Mouse (Mus musculus) adrenal gland, adult 2 months (tissue): ENCODE measurements around the gene Olfr683. TPM values are rescaled to one million over a fixed set of nuclear protein-coding genes. Genes with fewer than 3 reads are reported as not detected.
"Not testable (repeated sequence)": the region's sequence is repeated elsewhere in the genome, so short reads cannot be mapped to it uniquely, and the experiment has no call there.

ENCODE experiments used
- DNase-seq: peaks from one replicate; pipeline ENCODE4 v3.0.0; 2021
- long read RNA-seq: library from polyadenylated mRNA; stranded (forward); transcript quantifications from one replicate; pipeline ENCODE4 v2.0.0, GENCODE M21; 2021
- polyA plus RNA-seq: library from polyadenylated mRNA; depleted of rRNA; stranded (reverse); fragments of >200 nt; gene quantifications from 2 replicates; pipeline ENCODE4 v1.2.3, GENCODE M21; 2012; rRNA removed
- total RNA-seq, 2 experiments: library from RNA; stranded (reverse); gene quantifications; 2 replicates each; pipeline ENCODE4 v1.2.3; 2021

The Olfr683 gene
- total RNA-seq (not detected), polyA plus RNA-seq (not detected in 2 replicates)
- long read RNA-seq, result 0 reads

DNA sequence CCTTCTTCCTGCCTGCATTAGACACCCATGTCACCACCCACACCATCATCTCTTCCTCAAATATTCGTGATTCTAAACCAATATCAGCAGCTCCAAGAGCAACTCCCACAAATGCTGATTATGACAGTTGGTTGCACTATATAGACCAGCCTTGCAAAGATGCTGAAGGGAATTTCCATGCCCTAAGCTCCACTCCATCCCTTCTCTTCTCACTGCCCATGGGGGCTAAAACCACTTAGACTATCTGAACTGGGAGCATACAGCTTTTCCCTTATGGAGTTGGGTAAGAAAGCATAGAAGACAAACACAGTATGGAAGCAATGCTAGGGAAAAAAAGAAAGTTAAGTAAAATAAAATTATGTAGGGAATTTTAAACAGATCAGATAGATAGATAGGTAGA, at the start of gene Olfr683:
Gene Olfr683 (minus strand): TSS at position 101 of the 400 bp plus-strand sequence.
- DNase-seq, result no peak

DNA sequence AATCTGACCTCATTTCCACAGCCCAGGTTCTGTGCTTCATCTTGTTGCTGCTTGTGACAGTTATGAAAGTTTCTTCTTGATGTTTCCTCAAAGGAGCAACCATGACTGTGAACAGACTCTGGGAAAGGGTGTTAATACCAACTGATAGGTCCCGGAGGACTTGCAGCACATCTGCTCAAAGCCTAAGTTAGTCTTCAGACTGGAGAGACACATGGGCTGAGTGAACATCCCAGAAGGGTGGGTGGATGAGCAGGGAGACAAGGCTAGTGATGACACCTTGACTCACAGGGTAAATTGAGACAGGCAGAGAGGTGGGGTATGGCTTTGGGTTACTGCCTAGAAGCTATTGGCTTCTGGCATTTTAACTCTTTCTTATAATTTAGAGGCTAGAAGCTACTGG, 39.1 kb upstream of the Olfr683 start, which contains the start of gene Olfr685:
Gene Olfr685 (minus strand): TSS at position 101 of the 400 bp plus-strand sequence.
- DNase-seq, result no peak

DNA sequence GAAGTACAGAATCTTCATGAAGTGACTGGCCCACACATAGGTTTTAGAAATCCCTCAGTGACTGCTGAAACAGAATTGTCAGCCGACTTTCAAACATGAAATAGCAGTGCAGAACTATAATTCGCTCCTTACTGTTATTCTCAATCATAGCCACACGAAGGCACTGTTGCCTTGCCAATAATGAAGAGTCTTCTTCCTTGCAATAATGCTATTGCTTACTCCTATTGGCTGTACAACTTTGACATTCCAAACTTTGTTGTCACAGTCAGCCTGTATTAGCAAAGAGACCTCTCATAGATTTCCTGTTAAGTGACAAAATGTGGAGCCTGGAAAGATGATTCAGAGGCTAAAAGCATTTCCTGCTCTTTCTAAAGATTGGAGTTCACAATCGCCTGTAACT, 24.0 kb upstream of the Olfr683 start:
- no peak for DNase-seq

DNA sequence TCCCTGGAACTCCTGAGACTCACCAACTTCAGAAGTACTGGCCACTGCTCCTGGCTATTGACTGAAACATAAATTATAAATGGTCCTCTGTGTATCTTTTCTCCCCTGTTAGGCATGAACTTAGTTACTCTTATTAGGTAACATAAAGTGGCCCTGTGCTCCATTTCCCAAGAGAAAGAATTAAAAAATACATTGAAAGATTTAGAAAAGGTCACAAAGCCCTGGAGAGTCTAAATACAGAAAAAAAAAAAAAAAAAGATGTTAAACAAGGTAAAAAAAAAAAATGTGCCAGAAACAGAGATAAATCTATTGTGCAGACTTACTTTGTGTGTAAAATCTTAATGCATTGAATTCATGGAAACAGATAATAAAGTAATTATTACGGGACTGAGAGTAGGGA, 16.7 kb upstream of the Olfr683 start, which contains the start of gene Olfr684:
Gene Olfr684 (minus strand): TSS at position 101 of the 400 bp plus-strand sequence.
- DNase-seq, result no peak

DNA sequence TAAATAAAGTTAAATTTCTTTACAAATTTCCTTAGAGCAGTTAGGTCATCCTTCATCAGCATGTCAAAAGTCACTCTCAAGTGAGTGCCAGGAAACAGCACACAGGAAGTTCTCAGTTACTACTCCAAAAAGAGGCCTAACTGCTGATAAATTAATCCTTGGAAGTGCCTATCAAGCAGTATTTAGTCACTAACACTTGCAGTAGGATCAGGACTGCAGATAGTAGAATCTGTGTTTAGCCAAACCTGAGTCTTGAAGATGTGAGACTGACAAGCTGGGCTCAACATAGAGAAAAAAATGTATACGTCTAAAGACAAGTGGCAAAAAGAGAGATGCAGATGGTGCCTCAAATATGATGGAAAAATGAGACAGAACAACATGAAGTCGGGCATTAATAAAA, 5.5 kb downstream of the Olfr683 start:
- no peak for DNase-seq

DNA sequence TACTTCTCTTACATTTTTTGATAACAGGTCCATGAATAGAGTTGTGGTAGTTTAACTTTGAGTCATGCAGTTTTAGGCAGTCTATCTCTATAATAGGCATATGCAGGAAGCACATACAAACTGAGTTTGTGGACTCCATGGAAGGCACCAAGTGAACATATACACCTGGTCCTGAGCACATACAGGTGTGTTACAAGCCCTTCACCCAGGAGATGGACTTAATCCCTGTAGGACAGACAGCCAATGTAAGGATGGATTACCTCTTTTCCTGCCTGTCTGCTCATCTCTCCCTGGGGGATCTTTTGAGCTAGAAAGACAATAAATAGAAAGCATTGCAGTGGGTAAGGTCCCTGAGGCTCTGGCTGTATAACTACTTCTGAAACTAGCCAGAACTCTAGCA, 30.3 kb downstream of the Olfr683 start, which contains the start of gene Olfr681:
Gene Olfr681 (plus strand): TSS at position 301 of the 400 bp plus-strand sequence.
- no peak for DNase-seq

DNA sequence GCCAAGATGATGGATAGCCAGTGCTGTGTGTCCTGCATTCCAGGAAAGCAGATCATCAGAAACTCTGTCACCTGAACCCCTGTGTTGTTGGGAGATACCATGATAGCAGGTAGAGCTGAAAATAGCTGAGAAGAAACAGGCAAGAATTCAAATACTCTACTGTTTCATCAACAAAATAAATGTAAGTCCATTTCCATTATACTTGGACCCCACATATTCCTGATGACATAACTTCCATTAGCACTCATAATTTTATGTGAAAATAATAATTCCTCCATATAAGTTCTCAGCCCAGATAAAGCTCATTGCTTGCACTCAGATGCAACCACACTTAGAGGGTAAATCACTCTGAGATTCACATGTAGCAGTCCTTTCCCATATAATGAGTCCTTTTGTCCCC, 54.1 kb downstream of the Olfr683 start, which contains the start of gene Olfr680-ps1:
Gene Olfr680-ps1 (minus strand): TSS at position 101 of the 400 bp plus-strand sequence.
- not testable (repeated sequence) for DNase-seq

Other genes with a start within 250 kb of the Olfr683 start
- gene Olfr667, start 225.5 kb downstream of the Olfr683 start, total RNA-seq, result not detected
- gene Olfr667, start 225.5 kb downstream of the Olfr683 start, polyA plus RNA-seq, result not detected in 2 replicates
- gene Olfr668, start 219.0 kb downstream of the Olfr683 start, total RNA-seq, result not detected
- gene Olfr668, start 219.0 kb downstream of the Olfr683 start, polyA plus RNA-seq, result not detected in 2 replicates
- not detected for gene Olfr669, start 212.8 kb downstream of the Olfr683 start, total RNA-seq
- not detected in 2 replicates for gene Olfr669, start 212.8 kb downstream of the Olfr683 start, polyA plus RNA-seq
- gene Olfr670, start 184.4 kb downstream of the Olfr683 start, total RNA-seq, result not detected
- not detected in 2 replicates for gene Olfr670, start 184.4 kb downstream of the Olfr683 start, polyA plus RNA-seq
- not detected for gene Olfr671, start 167.9 kb downstream of the Olfr683 start, total RNA-seq
- not detected in 2 replicates for gene Olfr671, start 167.9 kb downstream of the Olfr683 start, polyA plus RNA-seq
- gene Olfr672, start 145.0 kb downstream of the Olfr683 start, total RNA-seq, result not detected
- not detected in 2 replicates for gene Olfr672, start 145.0 kb downstream of the Olfr683 start, polyA plus RNA-seq
- gene Olfr675, start 118.6 kb downstream of the Olfr683 start, total RNA-seq, result not detected
- not detected in 2 replicates for gene Olfr675, start 118.6 kb downstream of the Olfr683 start, polyA plus RNA-seq
- gene Olfr676, start 114.3 kb downstream of the Olfr683 start, total RNA-seq, result not detected
- not detected in 2 replicates for gene Olfr676, start 114.3 kb downstream of the Olfr683 start, polyA plus RNA-seq
- not detected for gene Olfr677, start 95.6 kb downstream of the Olfr683 start, total RNA-seq
- not detected in 2 replicates for gene Olfr677, start 95.6 kb downstream of the Olfr683 start, polyA plus RNA-seq
- gene Olfr678, start 82.5 kb downstream of the Olfr683 start, total RNA-seq, result not detected
- gene Olfr678, start 82.5 kb downstream of the Olfr683 start, polyA plus RNA-seq, result not detected in 2 replicates
- not detected for gene Olfr679, start 65.8 kb downstream of the Olfr683 start, total RNA-seq
- gene Olfr679, start 65.8 kb downstream of the Olfr683 start, polyA plus RNA-seq, result not detected in 2 replicates
- gene Olfr680-ps1, start 54.2 kb downstream of the Olfr683 start, total RNA-seq, result not detected
- gene Olfr680-ps1, start 54.2 kb downstream of the Olfr683 start, polyA plus RNA-seq, result not detected in 2 replicates
- gene Olfr681, start 30.2 kb downstream of the Olfr683 start, total RNA-seq, result not detected
- not detected in 2 replicates for gene Olfr681, start 30.2 kb downstream of the Olfr683 start, polyA plus RNA-seq
- not detected for gene Olfr684, start 16.6 kb upstream of the Olfr683 start, total RNA-seq
- gene Olfr684, start 16.6 kb upstream of the Olfr683 start, polyA plus RNA-seq, result not detected in 2 replicates
- not detected for gene Olfr685, start 39.0 kb upstream of the Olfr683 start, total RNA-seq
- gene Olfr685, start 39.0 kb upstream of the Olfr683 start, polyA plus RNA-seq, result not detected in 2 replicates
- not detected for gene Olfr686, start 60.5 kb upstream of the Olfr683 start, total RNA-seq
- gene Olfr686, start 60.5 kb upstream of the Olfr683 start, polyA plus RNA-seq, result not detected in 2 replicates
- gene Olfr688, start 141.1 kb upstream of the Olfr683 start, total RNA-seq, result not detected
- not detected in 2 replicates for gene Olfr688, start 141.1 kb upstream of the Olfr683 start, polyA plus RNA-seq
- gene Olfr689, start 164.2 kb upstream of the Olfr683 start, total RNA-seq, result not detected
- not detected in 2 replicates for gene Olfr689, start 164.2 kb upstream of the Olfr683 start, polyA plus RNA-seq
- gene Olfr690, start 187.1 kb upstream of the Olfr683 start, total RNA-seq, result not detected
- gene Olfr690, start 187.1 kb upstream of the Olfr683 start, polyA plus RNA-seq, result not detected in 2 replicates
- gene Olfr691, start 195.3 kb upstream of the Olfr683 start, total RNA-seq, result not detected
- not detected in 2 replicates for gene Olfr691, start 195.3 kb upstream of the Olfr683 start, polyA plus RNA-seq
- gene Olfr692, start 221.2 kb upstream of the Olfr683 start, total RNA-seq, result not detected
- gene Olfr692, start 221.2 kb upstream of the Olfr683 start, polyA plus RNA-seq, result not detected in 2 replicates
- not detected for gene Gm5901, start 228.0 kb upstream of the Olfr683 start, total RNA-seq
- gene Gm5901, start 228.0 kb upstream of the Olfr683 start, polyA plus RNA-seq, result not detected in 2 replicates